13 mouse cellular contexts compared by ENCODE assay signal in the genomic region with DNA sequence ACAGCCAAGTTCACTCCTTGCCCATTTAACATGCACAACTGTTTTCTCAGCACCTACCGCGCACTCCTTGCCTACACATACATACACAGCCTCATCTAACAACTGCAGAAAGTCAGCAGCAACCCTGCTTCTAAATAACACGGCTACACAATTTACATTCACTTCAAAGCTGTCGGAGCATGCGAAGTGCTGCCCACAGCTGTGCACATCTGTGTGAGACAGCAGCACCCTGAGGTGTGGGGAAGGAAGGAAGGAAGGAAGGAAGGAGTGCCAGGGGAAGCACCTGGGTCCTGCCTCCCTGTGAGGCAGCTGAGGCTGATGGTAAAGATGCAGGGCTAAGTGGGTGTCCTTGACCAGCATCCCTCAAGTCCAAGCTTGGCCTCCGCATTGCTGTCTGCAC.
"Had no signal": no experiment of that assay in that cellular context is flagged by ENCODE, and none has a peak within 500 bp of the region (broad histone marks: within the 10 kb centered on the region; RNA-seq: fewer than 3 reads in every experiment).

No protein-coding gene starts in this region.

- ATAC-seq: intestine, embryonic 16.5 days had no signal

- H3K27ac ChIP-seq: kidney, embryonic 15.5 days; limb, embryonic 12.5 days; liver, embryonic 14.5 days; midbrain, embryonic 12.5 days; neural tube, embryonic 12.5 days; stomach, embryonic 15.5 days had no signal

- H3K9ac ChIP-seq: kidney, embryonic 15.5 days; limb, embryonic 12.5 days; liver, embryonic 14.5 days; midbrain, embryonic 12.5 days; neural tube, embryonic 12.5 days; stomach, embryonic 15.5 days had no signal

- H3K4me3 ChIP-seq: kidney, embryonic 15.5 days; limb, embryonic 12.5 days; midbrain, embryonic 12.5 days; myocyte; neural tube, embryonic 12.5 days; stomach, embryonic 15.5 days had no signal

- H3K4me2 ChIP-seq: kidney, embryonic 15.5 days; limb, embryonic 12.5 days; midbrain, embryonic 12.5 days; neural tube, embryonic 12.5 days; stomach, embryonic 15.5 days had no signal

- H3K9me3 ChIP-seq: kidney, embryonic 15.5 days; limb, embryonic 12.5 days; midbrain, embryonic 12.5 days; neural tube, embryonic 12.5 days; stomach, embryonic 15.5 days had no signal

- DNase-seq: kidney, adult 2 months; kidney, postnatal 14 days; layer of hippocampus, postnatal 36 days; lung, adult 18-20 months; right cerebral cortex, postnatal 14 days had no signal

- H3K27me3 ChIP-seq: kidney, embryonic 15.5 days; limb, embryonic 12.5 days; midbrain, embryonic 12.5 days; neural tube, embryonic 12.5 days; stomach, embryonic 15.5 days had no signal

- H3K36me3 ChIP-seq: kidney, embryonic 15.5 days; limb, embryonic 12.5 days; midbrain, embryonic 12.5 days; neural tube, embryonic 12.5 days; stomach, embryonic 15.5 days had no signal
